Mouse (Mus musculus) forebrain, embryonic 16.5 days (tissue): Measurements from ENCODE around the gene Mcur1. TPM values are rescaled to one million over a fixed set of nuclear protein-coding genes. Genes with fewer than 3 reads are reported as not detected.

Experiments used
- ATAC-seq: fragments of 200-750 bp; cut with Nextera tagmentation; 2 replicates; pipeline ENCODE4 v1.8.0; 2017; ENCODE audit warnings: mild to moderate bottlenecking, moderate library complexity
- H3K27ac ChIP-seq: fragments of 300-500 bp; sonication (generic); 2 replicates; pipeline ENCODE4 v1.5.1; 2014; ENCODE audit warnings: low read length, control low read depth
- H3K27me3 ChIP-seq: fragments of 300-500 bp; sonication (generic); replicated peaks from 2 replicates; pipeline ENCODE4 v1.6.1; 2014; ENCODE audit warnings: low read length; ENCODE audit not compliant: control insufficient read depth, insufficient read depth
- H3K36me3 ChIP-seq: fragments of 300-500 bp; sonication (generic); 2 replicates; pipeline ENCODE4 v1.6.1; 2014; ENCODE audit not compliant: control insufficient read depth, insufficient read depth
- H3K4me1 ChIP-seq: fragments of 300-500 bp; sonication (generic); replicated peaks from 2 replicates; pipeline ENCODE4 v1.6.1; 2014; ENCODE audit warnings: low read length; ENCODE audit not compliant: control insufficient read depth, insufficient read depth
- H3K4me2 ChIP-seq: fragments of 300-500 bp; sonication (generic); 2 replicates; pipeline ENCODE4 v1.6.1; 2014; ENCODE audit warnings: mild to moderate bottlenecking, low read length, control low read depth
- H3K4me3 ChIP-seq: fragments of 300-500 bp; sonication (generic); replicated peaks from 2 replicates; pipeline ENCODE4 v1.5.1; 2014; ENCODE audit warnings: mild to moderate bottlenecking, low read length, control low read depth
- H3K9ac ChIP-seq: fragments of 300-500 bp; sonication (generic); replicated peaks from 2 replicates; pipeline ENCODE4 v1.6.1; 2014; ENCODE audit warnings: low read depth, low read length, control low read depth
- H3K9me3 ChIP-seq: fragments of 300-500 bp; sonication (generic); 2 replicates; pipeline ENCODE4 v1.6.1; 2016; ENCODE audit warnings: low read length; ENCODE audit not compliant: control insufficient read depth
- WGBS: fragments of 180-500 bp; shearing (Covaris S2); extraction: QIAGEN DNeasy Blood & Tissue Kit; methylation state at CpG from one replicate; pipeline ENCODE4 v1.1.7; 2014; 5-methylcytosine and 5-hydroxymethylcytosine counted together
- polyA plus RNA-seq: library from polyadenylated mRNA; unstranded; fragments of >200 nt; fragmentation: Nextera tagmentation; extraction: Ambion mirVana; gene quantifications from 2 replicates; pipeline ENCODE4 v1.2.1, GENCODE M21; 2015

Mcur1 gene
- polyA plus RNA-seq, 1 experiment from 2014 or later = 6.9 TPM

- no peak overlapping the region for H3K27ac ChIP-seq
- H3K36me3 ChIP-seq = no peaks in the 10 kb centered on the region
Measured at GRCm38 (mm10) chr13:43575431-43575830, 15.4 kb upstream of the Mcur1 start.

GRCm38 (mm10) chr13:43573979-43574378 is 14.0 kb upstream of the Mcur1 start:
- no peaks in the 10 kb centered on the region for H3K9me3 ChIP-seq
- H3K27ac ChIP-seq = no peak overlapping the region
- no peak overlapping the region for H3K9ac ChIP-seq
- H3K4me3 ChIP-seq = no peak overlapping the region
- no peaks in the 10 kb centered on the region for H3K36me3 ChIP-seq
- 0 out of 2 replicates have a peak, but pooled peaks cover 2% of the 10 kb centered on the region for H3K4me1 ChIP-seq
- ATAC-seq = no peak
- 68% methylated on average over 2 of the region's 2 CpGs for WGBS
- no peak overlapping the region for H3K4me2 ChIP-seq
- H3K27me3 ChIP-seq = no peaks in the 10 kb centered on the region

More at GRCm38 (mm10) chr13:43575431-43575830, 15.4 kb upstream of the Mcur1 start:
- Histone ChIP-seq H3K9me3 (no peaks in the 10 kb centered on the region), H3K9ac (no peak overlapping the region), H3K4me2 (no peak overlapping the region), H3K4me3 (no peak overlapping the region), H3K4me1 (0 out of 2 replicates have a peak, but pooled peaks cover 2% of the 10 kb centered on the region), H3K27me3 (no peaks in the 10 kb centered on the region)
- WGBS = 82% methylated on average over 5 of the region's 5 CpGs
- ATAC-seq = no peak

GRCm38 (mm10) chr13:43567141-43567891 is 7.3 kb upstream of the Mcur1 start:
- Histone ChIP-seq H3K9ac (no peak overlapping the region), H3K27ac (peak overlapping the region; percentile 72), H3K9me3 (no peaks in the 10 kb centered on the region), H3K27me3 (no peaks in the 10 kb centered on the region), H3K36me3 (no peaks in the 10 kb centered on the region), H3K4me3 (no peak overlapping the region), H3K4me1 (peaks cover 10% of the 10 kb centered on the region), H3K4me2 (peak overlapping the region; percentile 16; the same call in 1 of the 2 replicates)
- peak; percentile 53 for ATAC-seq
- WGBS = 53% methylated on average over 24 of the region's 25 CpGs

- Histone ChIP-seq H3K27me3 (no peaks in the 10 kb centered on the region), H3K36me3 (no peaks in the 10 kb centered on the region), H3K4me2 (no peak overlapping the region), H3K9ac (no peak overlapping the region), H3K4me3 (no peak overlapping the region), H3K9me3 (no peaks in the 10 kb centered on the region), H3K27ac (no peak overlapping the region), H3K4me1 (peaks cover 10% of the 10 kb centered on the region)
- no peak for ATAC-seq
- 88% methylated on average over 8 of the region's 8 CpGs for WGBS
Measured at GRCm38 (mm10) chr13:43566184-43566583, 6.2 kb upstream of the Mcur1 start.

- no peaks in the 10 kb centered on the region for H3K9me3 ChIP-seq
- H3K27ac ChIP-seq = no peak overlapping the region
- no peak overlapping the region for H3K9ac ChIP-seq
- 15% methylated on average over 9 of the region's 9 CpGs for WGBS
- H3K4me2 ChIP-seq = no peak overlapping the region
- no peak overlapping the region for H3K4me3 ChIP-seq
- no peaks in the 10 kb centered on the region for H3K27me3 ChIP-seq
- peaks cover 13% of the 10 kb centered on the region for H3K4me1 ChIP-seq
- peak; percentile 71 for ATAC-seq
- no peaks in the 10 kb centered on the region for H3K36me3 ChIP-seq
Measured at GRCm38 (mm10) chr13:43565346-43565745, 5.4 kb upstream of the Mcur1 start.

- Histone ChIP-seq H3K4me3 (no peak overlapping the region), H3K9me3 (no peaks in the 10 kb centered on the region), H3K9ac (no peak overlapping the region), H3K4me2 (no peak overlapping the region), H3K27ac (no peak overlapping the region), H3K36me3 (no peaks in the 10 kb centered on the region), H3K27me3 (no peaks in the 10 kb centered on the region), H3K4me1 (peaks cover 14% of the 10 kb centered on the region)
- WGBS = 94% methylated on average over 5 of the region's 5 CpGs
- no peak for ATAC-seq
Measured at GRCm38 (mm10) chr13:43564733-43565132, 4.7 kb upstream of the Mcur1 start.

GRCm38 (mm10) chr13:43562726-43563125 is 2.7 kb upstream of the Mcur1 start:
- Histone ChIP-seq H3K27me3 (no peaks in the 10 kb centered on the region), H3K36me3 (no peaks in the 10 kb centered on the region), H3K4me1 (peaks cover 21% of the 10 kb centered on the region), H3K9ac (no peak overlapping the region), H3K9me3 (no peaks in the 10 kb centered on the region), H3K4me3 (no peak overlapping the region), H3K4me2 (no peak overlapping the region), H3K27ac (no peak overlapping the region)
- WGBS = 83% methylated on average over 5 of the region's 5 CpGs
- ATAC-seq = no peak

- Histone ChIP-seq H3K27me3 (no peaks in the 10 kb centered on the region), H3K4me2 (peak overlapping the region; percentile 97), H3K4me3 (peak overlapping the region; percentile 84), H3K36me3 (no peaks in the 10 kb centered on the region), H3K4me1 (peaks cover 14% of the 10 kb centered on the region), H3K9me3 (no peaks in the 10 kb centered on the region), H3K9ac (peak overlapping the region; percentile 83), H3K27ac (peak overlapping the region; percentile 67)
- WGBS = 12% methylated on average over 18 of the region's 18 CpGs
- ATAC-seq = no peak
Measured at GRCm38 (mm10) chr13:43560458-43561411, 744 bp upstream of the Mcur1 start.

- Histone ChIP-seq H3K9ac (no peak overlapping the region), H3K27me3 (no peaks in the 10 kb centered on the region), H3K27ac (no peak overlapping the region), H3K9me3 (no peaks in the 10 kb centered on the region), H3K4me2 (peak overlapping the region; percentile 97), H3K4me1 (peaks cover 11% of the 10 kb centered on the region), H3K4me3 (peak overlapping the region; percentile 84), H3K36me3 (no peaks in the 10 kb centered on the region)
- ATAC-seq = no peak
- 23% methylated on average over 6 of the region's 6 CpGs for WGBS
Measured at GRCm38 (mm10) chr13:43558959-43559358, 1.0 kb downstream of the Mcur1 start.
